Mouse (Mus musculus): Measurements from ENCODE around the gene Cd274. TPM values are rescaled to one million over a fixed set of nuclear protein-coding genes. Genes with fewer than 3 reads are reported as not detected.

Cd274 gene
- total and polyA plus RNA-seq, 3 experiments: 6.7 to 15.9 (median 7.4) TPM

- Histone ChIP-seq H3K4me1 (ENCODE audit: control insufficient read depth in 1 of 2, insufficient read depth in 2 of 2) (no peaks in the 10 kb centered on the region), H3K27ac (ENCODE audit: insufficient read depth, low read depth) (no peak within 1 kb of the TSS), H3K4me2 (ENCODE audit: insufficient read depth, low read depth, poor library complexity, severe bottlenecking) (peak within 1 kb of the TSS; percentile 21; the same call in 1 of the 2 replicates), H3K4me3 (replicated peaks in 1 of 3; ENCODE audit: low read depth in 2 of 3, low read length in 2 of 3, poor library complexity in 1 of 3) (no peak within 1 kb of the TSS), H3K79me2 (replicated peaks; ENCODE audit: control insufficient read depth, extremely low read depth, insufficient read depth, poor library complexity, severe bottlenecking) (no peaks in the 10 kb centered on the region), H3K27me3 (replicated peaks) (peaks cover 17% of the 10 kb centered on the region), H3K9me3 (replicated peaks; ENCODE audit: low read length) (no peaks in the 10 kb centered on the region), H3K36me3 (replicated peaks in 1 of 2; ENCODE audit: control insufficient read depth in 1 of 2, insufficient read depth in 1 of 2, low read length in 1 of 2) (no peaks in the 10 kb centered on the region), H3K9ac (ENCODE audit: insufficient read depth, low read depth) (no peak within 1 kb of the TSS)
- DNase-seq (ENCODE audit: extremely low read depth): no peak
- TF ChIP-seq SMC3 (IDR thresholded peaks at IDR 0.05; ENCODE audit: low read depth, low read length): no peak
- no peak for TF ChIP-seq CHD1 (IDR thresholded peaks at IDR 0.05; ENCODE audit: low read depth, low read length)
- no peak for TF ChIP-seq CHD2 (IDR thresholded peaks at IDR 0.05; ENCODE audit: low read length)
- no peak for TF ChIP-seq TCF12 (IDR thresholded peaks at IDR 0.05; ENCODE audit: low read depth, low read length)
- TF ChIP-seq ETS1 (conservative IDR thresholded peaks at IDR 0.05; ENCODE audit: low read depth, low read length): no peak
- dilution Hi-C loops (cut with MboI; ENCODE audit: extremely low pct_ligation_motif_present, extremely low pct_unique_long_range_greater_than_20kb, low sequenced_read_pairs) (no loop called here), in situ Hi-C loops (cut with MboI; ENCODE audit: low pct_ligation_motif_present, low pct_unique_long_range_greater_than_20kb, low sequenced_read_pairs) (no loop called here)
Observed at GRCm38 (mm10) chr19:29334068-29334745, 33.0 kb upstream of the Cd274 start, which contains the start of gene Rln1. TSS of gene Rln1 (minus strand) at chr19:29334670.

GRCm38 (mm10) chr19:29336624-29337023, 30.6 kb upstream of the Cd274 start:
- Histone ChIP-seq H3K27me3 (replicated peaks) (peaks cover 17% of the 10 kb centered on the region), H3K9ac (ENCODE audit: insufficient read depth, low read depth) (no peak overlapping the region), H3K4me2 (ENCODE audit: insufficient read depth, low read depth, poor library complexity, severe bottlenecking) (no peak overlapping the region), H3K79me2 (replicated peaks; ENCODE audit: control insufficient read depth, extremely low read depth, insufficient read depth, poor library complexity, severe bottlenecking) (no peaks in the 10 kb centered on the region), H3K4me1 (ENCODE audit: control insufficient read depth in 1 of 2, insufficient read depth in 2 of 2) (no peaks in the 10 kb centered on the region), H3K36me3 (replicated peaks in 1 of 2; ENCODE audit: control insufficient read depth in 1 of 2, insufficient read depth in 1 of 2, low read length in 1 of 2) (no peaks in the 10 kb centered on the region), H3K4me3 (replicated peaks in 1 of 3; ENCODE audit: low read depth in 2 of 3, low read length in 2 of 3, poor library complexity in 1 of 3) (no peak overlapping the region), H3K27ac (ENCODE audit: insufficient read depth, low read depth) (no peak overlapping the region), H3K9me3 (replicated peaks; ENCODE audit: low read length) (no peaks in the 10 kb centered on the region)
- TF ChIP-seq CTCF (conservative IDR thresholded peaks at IDR 0.05 in 1 of 2, IDR thresholded peaks at IDR 0.05 in 1 of 2; ENCODE audit: low read depth in 2 of 2, low read length in 2 of 2) (peak in 1 of 2 experiments; percentile 42; a peak in 2 of 4 replicates), HCFC1 (IDR thresholded peaks at IDR 0.05; ENCODE audit: low read depth, low read length) (no peak), SMC3 (IDR thresholded peaks at IDR 0.05; ENCODE audit: low read depth, low read length) (peak; percentile 37)
- dilution Hi-C loops (cut with MboI; ENCODE audit: extremely low pct_ligation_motif_present, extremely low pct_unique_long_range_greater_than_20kb, low sequenced_read_pairs): no loop called here
- no peak for DNase-seq (ENCODE audit: extremely low read depth)
- in situ Hi-C loops (cut with MboI; ENCODE audit: low pct_ligation_motif_present, low pct_unique_long_range_greater_than_20kb, low sequenced_read_pairs): no loop called here

GRCm38 (mm10) chr19:29341029-29341428, 26.2 kb upstream of the Cd274 start:
- Histone ChIP-seq H3K36me3 (replicated peaks in 1 of 2; ENCODE audit: control insufficient read depth in 1 of 2, insufficient read depth in 1 of 2, low read length in 1 of 2) (no peaks in the 10 kb centered on the region), H3K27ac (ENCODE audit: insufficient read depth, low read depth) (no peak overlapping the region), H3K79me2 (replicated peaks; ENCODE audit: control insufficient read depth, extremely low read depth, insufficient read depth, poor library complexity, severe bottlenecking) (no peaks in the 10 kb centered on the region), H3K4me3 (replicated peaks in 1 of 3; ENCODE audit: low read depth in 2 of 3, low read length in 2 of 3, poor library complexity in 1 of 3) (no peak overlapping the region), H3K27me3 (replicated peaks) (no peaks in the 10 kb centered on the region), H3K9me3 (replicated peaks; ENCODE audit: low read length) (no peaks in the 10 kb centered on the region), H3K4me2 (ENCODE audit: insufficient read depth, low read depth, poor library complexity, severe bottlenecking) (no peak overlapping the region), H3K9ac (ENCODE audit: insufficient read depth, low read depth) (no peak overlapping the region), H3K4me1 (ENCODE audit: control insufficient read depth in 1 of 2, insufficient read depth in 2 of 2) (peaks cover 3 to 12% of the 10 kb centered on the region in 2 experiments)
- dilution Hi-C loops (cut with MboI; ENCODE audit: extremely low pct_ligation_motif_present, extremely low pct_unique_long_range_greater_than_20kb, low sequenced_read_pairs): no loop called here
- no peak for DNase-seq (ENCODE audit: extremely low read depth)
- in situ Hi-C loops (cut with MboI; ENCODE audit: low pct_ligation_motif_present, low pct_unique_long_range_greater_than_20kb, low sequenced_read_pairs): no loop called here
- no peak for TF ChIP-seq ZC3H11A (IDR thresholded peaks at IDR 0.05; ENCODE audit: low read depth, low read length)
- TF ChIP-seq TBP (conservative IDR thresholded peaks at IDR 0.05; ENCODE audit: low read depth, low read length): no peak
- no peak for TF ChIP-seq JUN (IDR thresholded peaks at IDR 0.05; ENCODE audit: insufficient read depth, low read depth, low read length)
- TF ChIP-seq NELFE (IDR thresholded peaks at IDR 0.05; ENCODE audit: low read depth, low read length): no peak
- TF ChIP-seq UBTF (IDR thresholded peaks at IDR 0.05; ENCODE audit: low read depth, low read length): no peak
- no peak for TF ChIP-seq HCFC1 (IDR thresholded peaks at IDR 0.05; ENCODE audit: low read depth, low read length)
- no peak for TF ChIP-seq JUND (conservative IDR thresholded peaks at IDR 0.05; ENCODE audit: low read depth, low read length)
- no peak for TF ChIP-seq SIN3A (IDR thresholded peaks at IDR 0.05; ENCODE audit: low read length)
- TF ChIP-seq RCOR1 (conservative IDR thresholded peaks at IDR 0.05; ENCODE audit: low read depth, low read length): no peak
- TF ChIP-seq TCF12 (IDR thresholded peaks at IDR 0.05; ENCODE audit: low read depth, low read length): no peak
- no peak for TF ChIP-seq MAZ (IDR thresholded peaks at IDR 0.05; ENCODE audit: low read depth, low read length)
- TF ChIP-seq USF1 (IDR thresholded peaks at IDR 0.05; ENCODE audit: low read depth, low read length): no peak
- TF ChIP-seq SMC3 (IDR thresholded peaks at IDR 0.05; ENCODE audit: low read depth, low read length): no peak
- no peak for TF ChIP-seq CTCF (conservative IDR thresholded peaks at IDR 0.05 in 1 of 2, IDR thresholded peaks at IDR 0.05 in 1 of 2; ENCODE audit: low read depth in 2 of 2, low read length in 2 of 2)
- no peak for TF ChIP-seq BHLHE40 (IDR thresholded peaks at IDR 0.05; ENCODE audit: low read depth, low read length)
- no peak for TF ChIP-seq POLR2A (IDR thresholded peaks at IDR 0.05; ENCODE audit: low read depth, low read length)
- no peak for TF ChIP-seq ZNF384 (IDR thresholded peaks at IDR 0.05; ENCODE audit: low read depth, low read length)
- TF ChIP-seq NRF1 (IDR thresholded peaks at IDR 0.05; ENCODE audit: low read depth, low read length): no peak
- TF ChIP-seq MXI1 (IDR thresholded peaks at IDR 0.05; ENCODE audit: low read depth, low read length): no peak
